Mouse (Mus musculus): ENCODE measurements around the gene Gm4869. TPM values are rescaled to one million over a fixed set of nuclear protein-coding genes. Genes with fewer than 3 reads are reported as not detected.
A peak's percentile ranks its signal among the peaks of the same experiment; 100 is the strongest.
"Not testable (repeated sequence)": the region's sequence is repeated elsewhere in the genome, so short reads cannot be mapped to it uniquely, and the experiment has no call there.

The Gm4869 gene
- total and polyA plus RNA-seq, 2 experiments from 2014 or later: not detected

GRCm38 (mm10) chr5:140454488-140454887 is 9.0 kb downstream of the Gm4869 start:
- H3K4me1 ChIP-seq (ENCODE audit: insufficient read depth, low read length): no peaks in the 10 kb centered on the region
- H3K9me3 ChIP-seq (ENCODE audit: low read length): no peaks in the 10 kb centered on the region
- no peak overlapping the region for H3K4me3 ChIP-seq (ENCODE audit: low read depth, low read length)
- DNase-seq (ENCODE audit: low spot score) (no peak), ATAC-seq (ENCODE audit: low FRiP score) (no peak)
- H3K9ac ChIP-seq (replicated peaks; ENCODE audit: low read length, poor library complexity, severe bottlenecking): no peak overlapping the region
- no peaks in the 10 kb centered on the region for H3K36me3 ChIP-seq (ENCODE audit: insufficient read depth, low read length)
- H3K4me2 ChIP-seq (ENCODE audit: low read depth, low read length, poor library complexity, severe bottlenecking): no peak overlapping the region
- H3K27me3 ChIP-seq (ENCODE audit: insufficient read depth, low read length): no peaks in the 10 kb centered on the region
- no peak overlapping the region for H3K27ac ChIP-seq (ENCODE audit: low read depth, low read length)
- no peak for TF ChIP-seq CTCF (IDR thresholded peaks at IDR 0.05)

GRCm38 (mm10) chr5:140455466-140455865 is 10.0 kb downstream of the Gm4869 start:
- no peak overlapping the region for H3K4me3 ChIP-seq (ENCODE audit: low read depth, low read length)
- ATAC-seq (ENCODE audit: low FRiP score) (no peak), DNase-seq (ENCODE audit: low spot score) (peak; percentile 49)
- no peak overlapping the region for H3K4me2 ChIP-seq (ENCODE audit: low read depth, low read length, poor library complexity, severe bottlenecking)
- no peak overlapping the region for H3K9ac ChIP-seq (replicated peaks; ENCODE audit: low read length, poor library complexity, severe bottlenecking)
- TF ChIP-seq CTCF (IDR thresholded peaks at IDR 0.05): no peak
- H3K27me3 ChIP-seq (ENCODE audit: insufficient read depth, low read length): no peaks in the 10 kb centered on the region
- no peaks in the 10 kb centered on the region for H3K36me3 ChIP-seq (ENCODE audit: insufficient read depth, low read length)
- H3K9me3 ChIP-seq (ENCODE audit: low read length): no peaks in the 10 kb centered on the region
- no peak overlapping the region for H3K27ac ChIP-seq (ENCODE audit: low read depth, low read length)
- H3K4me1 ChIP-seq (ENCODE audit: insufficient read depth, low read length): no peaks in the 10 kb centered on the region
- 39% methylated on average over 2 of the region's 2 CpGs for WGBS

GRCm38 (mm10) chr5:140461476-140461875 is 16.0 kb downstream of the Gm4869 start:
- no peaks in the 10 kb centered on the region for H3K27me3 ChIP-seq (ENCODE audit: insufficient read depth, low read length)
- no peak for TF ChIP-seq CTCF (IDR thresholded peaks at IDR 0.05)
- DNase-seq (ENCODE audit: low spot score) (no peak), ATAC-seq (ENCODE audit: low FRiP score) (no peak)
- H3K4me1 ChIP-seq (ENCODE audit: insufficient read depth, low read length): no peaks in the 10 kb centered on the region
- 88% methylated on average over 3 of the region's 3 CpGs for WGBS
- H3K4me2 ChIP-seq (ENCODE audit: low read depth, low read length, poor library complexity, severe bottlenecking): no peak overlapping the region
- no peaks in the 10 kb centered on the region for H3K36me3 ChIP-seq (ENCODE audit: insufficient read depth, low read length)
- no peak overlapping the region for H3K4me3 ChIP-seq (ENCODE audit: low read depth, low read length)
- H3K9ac ChIP-seq (replicated peaks; ENCODE audit: low read length, poor library complexity, severe bottlenecking): no peak overlapping the region
- H3K27ac ChIP-seq (ENCODE audit: low read depth, low read length): no peak overlapping the region
- H3K9me3 ChIP-seq (ENCODE audit: low read length): no peaks in the 10 kb centered on the region

GRCm38 (mm10) chr5:140463151-140463550 is 17.7 kb downstream of the Gm4869 start:
- WGBS: 91% methylated on average over 2 of the region's 2 CpGs

GRCm38 (mm10) chr5:140464943-140465342 is 19.5 kb downstream of the Gm4869 start:
- Histone ChIP-seq H3K4me2 (ENCODE audit: low read depth, low read length, poor library complexity, severe bottlenecking) (no peak overlapping the region), H3K9me3 (ENCODE audit: low read length) (no peaks in the 10 kb centered on the region), H3K9ac (replicated peaks; ENCODE audit: low read length, poor library complexity, severe bottlenecking) (no peak overlapping the region), H3K4me3 (ENCODE audit: low read depth, low read length) (no peak overlapping the region), H3K27ac (ENCODE audit: low read depth, low read length) (no peak overlapping the region), H3K4me1 (ENCODE audit: insufficient read depth, low read length) (no peaks in the 10 kb centered on the region), H3K27me3 (ENCODE audit: insufficient read depth, low read length) (no peaks in the 10 kb centered on the region), H3K36me3 (ENCODE audit: insufficient read depth, low read length) (no peaks in the 10 kb centered on the region)
- ATAC-seq (ENCODE audit: low FRiP score): no peak
- TF ChIP-seq CTCF (IDR thresholded peaks at IDR 0.05): no peak
- DNase-seq (ENCODE audit: low spot score): no peak
- 73% methylated on average over 2 of the region's 2 CpGs for WGBS

More at GRCm38 (mm10) chr5:140463151-140463550, 17.7 kb downstream of the Gm4869 start:
- H3K27me3 ChIP-seq (ENCODE audit: insufficient read depth, low read length); DNase-seq (ENCODE audit: low spot score); H3K9ac ChIP-seq (replicated peaks; ENCODE audit: low read length, poor library complexity, severe bottlenecking); H3K36me3 ChIP-seq (ENCODE audit: insufficient read depth, low read length); ATAC-seq (ENCODE audit: low FRiP score); H3K9me3 ChIP-seq (ENCODE audit: low read length); H3K4me2 ChIP-seq (ENCODE audit: low read depth, low read length, poor library complexity, severe bottlenecking); H3K4me3 ChIP-seq (ENCODE audit: low read depth, low read length); H3K4me1 ChIP-seq (ENCODE audit: insufficient read depth, low read length); H3K27ac ChIP-seq (ENCODE audit: low read depth, low read length): not testable (repeated sequence)

- Histone ChIP-seq H3K4me1 (ENCODE audit: insufficient read depth, low read length) (no peaks in the 10 kb centered on the region), H3K4me2 (ENCODE audit: low read depth, low read length, poor library complexity, severe bottlenecking) (no peak overlapping the region), H3K27me3 (ENCODE audit: insufficient read depth, low read length) (no peaks in the 10 kb centered on the region), H3K27ac (ENCODE audit: low read depth, low read length) (no peak overlapping the region), H3K4me3 (ENCODE audit: low read depth, low read length) (no peak overlapping the region), H3K9ac (replicated peaks; ENCODE audit: low read length, poor library complexity, severe bottlenecking) (no peak overlapping the region), H3K36me3 (ENCODE audit: insufficient read depth, low read length) (no peaks in the 10 kb centered on the region), H3K9me3 (ENCODE audit: low read length) (no peaks in the 10 kb centered on the region)
- 84% methylated on average over 3 of the region's 3 CpGs for WGBS
- ATAC-seq (ENCODE audit: low FRiP score) (no peak), DNase-seq (ENCODE audit: low spot score) (no peak)
- TF ChIP-seq CTCF (IDR thresholded peaks at IDR 0.05): peak; percentile 35; the same call in 1 of the 2 replicates
These were observed 26.9 kb downstream of the Gm4869 start for GRCm38 (mm10) chr5:140472336-140472735.

All from midbrain, postnatal 0 days (tissue).